Mouse (Mus musculus): ENCODE results near the gene Opn3. TPM values are rescaled to one million over a fixed set of nuclear protein-coding genes. Genes with fewer than 3 reads are reported as not detected.
A peak's percentile ranks its signal among the peaks of the same experiment; 100 is the strongest.

Opn3 gene
- polyA plus RNA-seq, 1 experiment from 2014 or later: 9.5 TPM

GRCm38 (mm10) chr1:175643496-175644265, 48.9 kb downstream of the Opn3 start:
- H3K4me1 ChIP-seq: no peaks in the 10 kb centered on the region
- no peaks in the 10 kb centered on the region for H3K36me3 ChIP-seq (replicated peaks)
- H3K4me3 ChIP-seq: no peak overlapping the region
- no peak overlapping the region for H3K27ac ChIP-seq (replicated peaks)
- no peak for DNase-seq (ENCODE audit: low spot score)
- WGBS: 75% methylated on average over 5 of the region's 5 CpGs
- H3K27me3 ChIP-seq (replicated peaks; ENCODE audit: low read depth, poor library complexity, severe bottlenecking): no peaks in the 10 kb centered on the region
- H3K9me3 ChIP-seq: no peaks in the 10 kb centered on the region

GRCm38 (mm10) chr1:175640435-175641150, 52.0 kb downstream of the Opn3 start:
- Histone ChIP-seq H3K27ac (replicated peaks) (no peak overlapping the region), H3K4me1 (no peaks in the 10 kb centered on the region), H3K9me3 (no peaks in the 10 kb centered on the region), H3K36me3 (replicated peaks) (no peaks in the 10 kb centered on the region), H3K27me3 (replicated peaks; ENCODE audit: low read depth, poor library complexity, severe bottlenecking) (no peaks in the 10 kb centered on the region), H3K4me3 (no peak overlapping the region)
- no peak for DNase-seq (ENCODE audit: low spot score)
- 86% methylated on average over 6 of the region's 6 CpGs for WGBS

- no peak for DNase-seq (ENCODE audit: low spot score)
- Histone ChIP-seq H3K9me3 (no peaks in the 10 kb centered on the region), H3K4me3 (no peak overlapping the region), H3K4me1 (no peaks in the 10 kb centered on the region), H3K36me3 (replicated peaks) (no peaks in the 10 kb centered on the region), H3K27me3 (replicated peaks; ENCODE audit: low read depth, poor library complexity, severe bottlenecking) (no peaks in the 10 kb centered on the region), H3K27ac (replicated peaks) (no peak overlapping the region)
- 83% methylated on average over 7 of the region's 7 CpGs for WGBS
Observed at GRCm38 (mm10) chr1:175639072-175639471, 53.5 kb downstream of the Opn3 start.

GRCm38 (mm10) chr1:175637677-175638076, 54.9 kb downstream of the Opn3 start:
- no peak for DNase-seq (ENCODE audit: low spot score)
- WGBS: 87% methylated on average over 7 of the region's 7 CpGs

GRCm38 (mm10) chr1:175632470-175632869, 60.1 kb downstream of the Opn3 start:
- Histone ChIP-seq H3K36me3 (replicated peaks) (no peaks in the 10 kb centered on the region), H3K27ac (replicated peaks) (no peak overlapping the region), H3K27me3 (replicated peaks; ENCODE audit: low read depth, poor library complexity, severe bottlenecking) (no peaks in the 10 kb centered on the region), H3K9me3 (no peaks in the 10 kb centered on the region), H3K4me1 (no peaks in the 10 kb centered on the region), H3K4me3 (no peak overlapping the region)
- WGBS: 97% methylated on average over 14 of the region's 14 CpGs
- DNase-seq (ENCODE audit: low spot score): no peak

More at GRCm38 (mm10) chr1:175637677-175638076, 54.9 kb downstream of the Opn3 start:
- H3K27me3 ChIP-seq (replicated peaks; ENCODE audit: low read depth, poor library complexity, severe bottlenecking): no peaks in the 10 kb centered on the region
- H3K27ac ChIP-seq (replicated peaks): no peak overlapping the region
- H3K4me1 ChIP-seq: no peaks in the 10 kb centered on the region
- H3K36me3 ChIP-seq (replicated peaks): no peaks in the 10 kb centered on the region
- no peak overlapping the region for H3K4me3 ChIP-seq
- H3K9me3 ChIP-seq: no peaks in the 10 kb centered on the region

- no peak for DNase-seq (ENCODE audit: low spot score)
- Histone ChIP-seq H3K9me3 (no peaks in the 10 kb centered on the region), H3K27me3 (replicated peaks; ENCODE audit: low read depth, poor library complexity, severe bottlenecking) (no peaks in the 10 kb centered on the region), H3K27ac (replicated peaks) (no peak overlapping the region), H3K4me3 (no peak overlapping the region), H3K4me1 (no peaks in the 10 kb centered on the region), H3K36me3 (replicated peaks) (no peaks in the 10 kb centered on the region)
- WGBS: 86% methylated on average over 10 of the region's 10 CpGs
Observed at GRCm38 (mm10) chr1:175631721-175632221, 60.8 kb downstream of the Opn3 start.

GRCm38 (mm10) chr1:175631080-175631479, 61.5 kb downstream of the Opn3 start:
- 93% methylated on average over 3 of the region's 3 CpGs for WGBS
- H3K9me3 ChIP-seq: no peaks in the 10 kb centered on the region
- no peak for DNase-seq (ENCODE audit: low spot score)

GRCm38 (mm10) chr1:175630345-175630744, 62.2 kb downstream of the Opn3 start:
- Histone ChIP-seq H3K27ac (replicated peaks) (no peak overlapping the region), H3K4me1 (no peaks in the 10 kb centered on the region), H3K27me3 (replicated peaks; ENCODE audit: low read depth, poor library complexity, severe bottlenecking) (no peaks in the 10 kb centered on the region), H3K9me3 (no peaks in the 10 kb centered on the region), H3K4me3 (no peak overlapping the region), H3K36me3 (replicated peaks) (no peaks in the 10 kb centered on the region)
- no peak for DNase-seq (ENCODE audit: low spot score)
- WGBS: 86% methylated on average over 5 of the region's 5 CpGs

More at GRCm38 (mm10) chr1:175631080-175631479, 61.5 kb downstream of the Opn3 start:
- Histone ChIP-seq H3K4me1 (no peaks in the 10 kb centered on the region), H3K27ac (replicated peaks) (no peak overlapping the region), H3K4me3 (no peak overlapping the region), H3K27me3 (replicated peaks; ENCODE audit: low read depth, poor library complexity, severe bottlenecking) (no peaks in the 10 kb centered on the region), H3K36me3 (replicated peaks) (no peaks in the 10 kb centered on the region)

GRCm38 (mm10) chr1:175629248-175629647, 63.3 kb downstream of the Opn3 start:
- Histone ChIP-seq H3K9me3 (no peaks in the 10 kb centered on the region), H3K36me3 (replicated peaks) (no peaks in the 10 kb centered on the region), H3K4me3 (no peak overlapping the region), H3K27me3 (replicated peaks; ENCODE audit: low read depth, poor library complexity, severe bottlenecking) (no peaks in the 10 kb centered on the region), H3K27ac (replicated peaks) (no peak overlapping the region), H3K4me1 (peaks cover 7% of the 10 kb centered on the region)
- DNase-seq (ENCODE audit: low spot score): no peak
- WGBS: 88% methylated on average over 6 of the region's 6 CpGs

- H3K9me3 ChIP-seq: no peaks in the 10 kb centered on the region
- peaks cover 15% of the 10 kb centered on the region for H3K4me1 ChIP-seq
- no peaks in the 10 kb centered on the region; the same call in 1 of the 2 replicates for H3K36me3 ChIP-seq (replicated peaks)
- peak overlapping the region; percentile 95 for H3K4me3 ChIP-seq
- 88% methylated on average over 1 of the region's 1 CpGs for WGBS
- peak overlapping the region; percentile 93 for H3K27ac ChIP-seq (replicated peaks)
- peak; percentile 14 for DNase-seq (ENCODE audit: low spot score)
- no peaks in the 10 kb centered on the region for H3K27me3 ChIP-seq (replicated peaks; ENCODE audit: low read depth, poor library complexity, severe bottlenecking)
Observed at GRCm38 (mm10) chr1:175625990-175626692, 66.4 kb downstream of the Opn3 start.

GRCm38 (mm10) chr1:175625257-175625879, 67.2 kb downstream of the Opn3 start, which contains the start of gene Fh1:
TSS of gene Fh1 (minus strand) at chr1:175625635.
- DNase-seq (ENCODE audit: low spot score): peak; percentile 95
- Histone ChIP-seq H3K27me3 (replicated peaks; ENCODE audit: low read depth, poor library complexity, severe bottlenecking) (no peaks in the 10 kb centered on the region), H3K27ac (replicated peaks) (peak within 1 kb of the TSS; percentile 93), H3K36me3 (replicated peaks) (peaks cover 2% of the 10 kb centered on the region), H3K4me3 (peak within 1 kb of the TSS; percentile 95), H3K4me1 (peaks cover 15% of the 10 kb centered on the region), H3K9me3 (no peaks in the 10 kb centered on the region)
- WGBS: under 1% methylated on average over 58 of the region's 58 CpGs

GRCm38 (mm10) chr1:175623656-175624055, 68.9 kb downstream of the Opn3 start:
- H3K27me3 ChIP-seq (replicated peaks; ENCODE audit: low read depth, poor library complexity, severe bottlenecking): no peaks in the 10 kb centered on the region
- H3K36me3 ChIP-seq (replicated peaks): peaks cover 16% of the 10 kb centered on the region
- no peak overlapping the region for H3K27ac ChIP-seq (replicated peaks)
- peaks cover 15% of the 10 kb centered on the region for H3K4me1 ChIP-seq
- no peak overlapping the region for H3K4me3 ChIP-seq
- H3K9me3 ChIP-seq: no peaks in the 10 kb centered on the region
- no peak for DNase-seq (ENCODE audit: low spot score)
- 91% methylated on average over 6 of the region's 6 CpGs for WGBS
